Mouse (Mus musculus): ENCODE results near the gene Wsb2. TPM values are rescaled to one million over a fixed set of nuclear protein-coding genes. Genes with fewer than 3 reads are reported as not detected.
"Not testable (repeated sequence)": the region's sequence is repeated elsewhere in the genome, so short reads cannot be mapped to it uniquely, and the experiment has no call there.

Wsb2 gene
- total and polyA plus RNA-seq, 2 experiments from 2014 or later = 83.2 to 139 TPM

- Histone ChIP-seq H3K4me1 (ENCODE audit: control insufficient read depth, insufficient read depth) (no peaks in the 10 kb centered on the region), H3K9me3 (replicated peaks; ENCODE audit: control insufficient read depth, low read length) (no peaks in the 10 kb centered on the region), H3K27ac (ENCODE audit: low read depth) (no peak overlapping the region), H3K4me3 (ENCODE audit: low read depth, low read length) (no peak overlapping the region), H3K4me2 (ENCODE audit: low read depth, low read length) (no peak overlapping the region), H3K36me3 (replicated peaks; ENCODE audit: control insufficient read depth, insufficient read depth, low read length) (peaks cover 87% of the 10 kb centered on the region), H3K9ac (replicated peaks; ENCODE audit: low read depth, low read length) (no peak overlapping the region), H3K27me3 (ENCODE audit: control insufficient read depth, insufficient read depth, low read length) (no peaks in the 10 kb centered on the region)
- DNase-seq (ENCODE audit: low spot score) (no peak), ATAC-seq (ENCODE audit: insufficient read depth, low read depth) (no peak)
- TF ChIP-seq EP300 (IDR thresholded peaks at IDR 0.05; ENCODE audit: low read depth) (no peak), CTCF (IDR thresholded peaks at IDR 0.05; ENCODE audit: low read depth) (no peak)
- 67% methylated on average over 11 of the region's 11 CpGs for WGBS
These were observed 19.2 kb downstream of the Wsb2 start for GRCm38 (mm10) chr5:117376331-117376761.

- 85% methylated on average over 14 of the region's 14 CpGs for WGBS
- not testable (repeated sequence) for H3K9ac ChIP-seq (replicated peaks; ENCODE audit: low read depth, low read length); H3K27me3 ChIP-seq (ENCODE audit: control insufficient read depth, insufficient read depth, low read length); ATAC-seq (ENCODE audit: insufficient read depth, low read depth); H3K9me3 ChIP-seq (replicated peaks; ENCODE audit: control insufficient read depth, low read length); DNase-seq (ENCODE audit: low spot score); H3K4me3 ChIP-seq (ENCODE audit: low read depth, low read length); H3K4me2 ChIP-seq (ENCODE audit: low read depth, low read length); H3K27ac ChIP-seq (ENCODE audit: low read depth); H3K4me1 ChIP-seq (ENCODE audit: control insufficient read depth, insufficient read depth)
- H3K36me3 ChIP-seq (replicated peaks; ENCODE audit: control insufficient read depth, insufficient read depth, low read length) = peaks cover 86% of the 10 kb centered on the region
These were observed 20.6 kb downstream of the Wsb2 start for GRCm38 (mm10) chr5:117377731-117378130.

DNA sequence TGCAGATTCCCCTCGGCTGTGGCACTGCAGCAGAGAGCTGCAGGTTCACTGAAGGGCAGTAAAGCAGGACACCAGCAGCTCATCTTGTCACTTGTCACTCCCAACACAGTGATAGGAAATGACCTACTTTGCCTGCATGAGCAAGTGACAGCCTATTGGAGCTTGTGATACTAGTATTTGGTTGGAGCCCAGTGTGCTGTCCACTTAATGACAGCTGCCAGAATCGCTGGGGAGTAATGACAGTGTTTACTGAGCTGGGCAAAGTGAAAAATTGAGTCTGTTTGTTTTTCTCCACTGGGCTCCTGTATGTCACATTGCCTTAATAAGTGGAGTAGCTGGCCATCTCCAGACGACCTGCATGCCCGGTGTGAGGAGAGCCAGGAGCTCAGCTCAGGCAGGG lies 23.1 kb downstream of the Wsb2 start:
- Histone ChIP-seq H3K4me1 (ENCODE audit: control insufficient read depth, insufficient read depth) (no peaks in the 10 kb centered on the region), H3K4me3 (ENCODE audit: low read depth, low read length) (no peak overlapping the region), H3K4me2 (ENCODE audit: low read depth, low read length) (no peak overlapping the region), H3K27ac (ENCODE audit: low read depth) (no peak overlapping the region), H3K36me3 (replicated peaks; ENCODE audit: control insufficient read depth, insufficient read depth, low read length) (peaks cover 86% of the 10 kb centered on the region), H3K9me3 (replicated peaks; ENCODE audit: control insufficient read depth, low read length) (no peaks in the 10 kb centered on the region), H3K27me3 (ENCODE audit: control insufficient read depth, insufficient read depth, low read length) (no peaks in the 10 kb centered on the region), H3K9ac (replicated peaks; ENCODE audit: low read depth, low read length) (no peak overlapping the region)
- DNase-seq (ENCODE audit: low spot score) (no peak), ATAC-seq (ENCODE audit: insufficient read depth, low read depth) (no peak)
- WGBS = 57% methylated on average over 4 of the region's 4 CpGs
- TF ChIP-seq EP300 (IDR thresholded peaks at IDR 0.05; ENCODE audit: low read depth) (no peak), CTCF (IDR thresholded peaks at IDR 0.05; ENCODE audit: low read depth) (no peak)

GRCm38 (mm10) chr5:117381785-117382184 lies 24.7 kb downstream of the Wsb2 start:
- Histone ChIP-seq H3K9ac (replicated peaks; ENCODE audit: low read depth, low read length) (no peak overlapping the region), H3K4me1 (ENCODE audit: control insufficient read depth, insufficient read depth) (no peaks in the 10 kb centered on the region), H3K4me3 (ENCODE audit: low read depth, low read length) (no peak overlapping the region), H3K27ac (ENCODE audit: low read depth) (no peak overlapping the region), H3K4me2 (ENCODE audit: low read depth, low read length) (no peak overlapping the region), H3K9me3 (replicated peaks; ENCODE audit: control insufficient read depth, low read length) (no peaks in the 10 kb centered on the region), H3K36me3 (replicated peaks; ENCODE audit: control insufficient read depth, insufficient read depth, low read length) (peaks cover 79% of the 10 kb centered on the region), H3K27me3 (ENCODE audit: control insufficient read depth, insufficient read depth, low read length) (no peaks in the 10 kb centered on the region)
- 57% methylated on average over 7 of the region's 7 CpGs for WGBS
- ATAC-seq (ENCODE audit: insufficient read depth, low read depth) (peak; percentile 39; the same call in 1 of the 2 replicates), DNase-seq (ENCODE audit: low spot score) (no peak)
- no peak for TF ChIP-seq EP300 (IDR thresholded peaks at IDR 0.05; ENCODE audit: low read depth)
- TF ChIP-seq CTCF (IDR thresholded peaks at IDR 0.05; ENCODE audit: low read depth) = peak; percentile 10; the same call in 1 of the 2 replicates

DNA sequence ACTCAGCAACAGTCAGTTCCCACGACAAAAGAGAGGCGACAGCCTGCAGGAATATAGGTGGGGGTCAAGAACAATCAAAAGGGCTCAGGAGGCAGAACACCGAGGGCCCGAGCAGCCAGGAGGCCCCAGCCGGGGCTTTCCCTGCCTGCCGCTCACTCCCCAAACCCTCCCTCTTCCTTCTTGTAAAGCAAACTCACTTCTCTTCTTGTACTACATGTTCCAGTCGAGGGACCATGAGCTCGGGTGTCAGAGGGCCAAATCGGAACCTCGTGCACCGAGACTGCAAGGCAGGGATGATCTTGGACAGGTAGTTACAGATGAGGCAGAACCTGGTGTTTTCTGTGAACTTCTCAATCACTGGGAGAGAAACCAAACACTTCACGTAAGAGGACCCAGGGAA lies 26.1 kb downstream of the Wsb2 start:
- peaks cover 73% of the 10 kb centered on the region for H3K36me3 ChIP-seq (replicated peaks; ENCODE audit: control insufficient read depth, insufficient read depth, low read length)
- 69% methylated on average over 12 of the region's 12 CpGs for WGBS

GRCm38 (mm10) chr5:117388296-117388751 lies 31.2 kb downstream of the Wsb2 start:
- Histone ChIP-seq H3K4me2 (ENCODE audit: low read depth, low read length) (peak overlapping the region; percentile 89), H3K27ac (ENCODE audit: low read depth) (peak overlapping the region; percentile 26), H3K9me3 (replicated peaks; ENCODE audit: control insufficient read depth, low read length) (peaks cover 12% of the 10 kb centered on the region; the same call in 1 of the 2 replicates), H3K27me3 (ENCODE audit: control insufficient read depth, insufficient read depth, low read length) (no peaks in the 10 kb centered on the region), H3K4me1 (ENCODE audit: control insufficient read depth, insufficient read depth) (no peaks in the 10 kb centered on the region), H3K9ac (replicated peaks; ENCODE audit: low read depth, low read length) (peak overlapping the region; percentile 63), H3K36me3 (replicated peaks; ENCODE audit: control insufficient read depth, insufficient read depth, low read length) (peaks cover 26% of the 10 kb centered on the region; the same call in 1 of the 2 replicates), H3K4me3 (ENCODE audit: low read depth, low read length) (peak overlapping the region; percentile 69)
- peak; percentile 45 for ATAC-seq (ENCODE audit: insufficient read depth, low read depth)
- WGBS = 10% methylated on average over 16 of the region's 16 CpGs
- peak; percentile 33 for DNase-seq (ENCODE audit: low spot score)
- no peak for TF ChIP-seq EP300 (IDR thresholded peaks at IDR 0.05; ENCODE audit: low read depth)
- TF ChIP-seq CTCF (IDR thresholded peaks at IDR 0.05; ENCODE audit: low read depth) = peak; percentile 34

More for the DNA sequence above, 26.1 kb downstream of the Wsb2 start:
- no peak overlapping the region for H3K4me3 ChIP-seq (ENCODE audit: low read depth, low read length)
- no peak overlapping the region for H3K27ac ChIP-seq (ENCODE audit: low read depth)
- no peaks in the 10 kb centered on the region for H3K4me1 ChIP-seq (ENCODE audit: control insufficient read depth, insufficient read depth)
- ATAC-seq (ENCODE audit: insufficient read depth, low read depth) (no peak), DNase-seq (ENCODE audit: low spot score) (no peak)
- no peak overlapping the region for H3K4me2 ChIP-seq (ENCODE audit: low read depth, low read length)
- TF ChIP-seq EP300 (IDR thresholded peaks at IDR 0.05; ENCODE audit: low read depth) (no peak), CTCF (IDR thresholded peaks at IDR 0.05; ENCODE audit: low read depth) (no peak)
- no peaks in the 10 kb centered on the region for H3K27me3 ChIP-seq (ENCODE audit: control insufficient read depth, insufficient read depth, low read length)
- H3K9me3 ChIP-seq (replicated peaks; ENCODE audit: control insufficient read depth, low read length) = no peaks in the 10 kb centered on the region
- H3K9ac ChIP-seq (replicated peaks; ENCODE audit: low read depth, low read length) = no peak overlapping the region
